Mouse (Mus musculus) ovary, postnatal 10 days (tissue): ENCODE measurements around the gene Slc22a28.
"Not testable (repeated sequence)": the region's sequence is repeated elsewhere in the genome, so short reads cannot be mapped to it uniquely, and the experiment has no call there.

Experiments used
- DNase-seq: peaks from one replicate; pipeline ENCODE4 v3.0.0; 2022; ENCODE audit warnings: low spot score

The Slc22a28 gene

DNA sequence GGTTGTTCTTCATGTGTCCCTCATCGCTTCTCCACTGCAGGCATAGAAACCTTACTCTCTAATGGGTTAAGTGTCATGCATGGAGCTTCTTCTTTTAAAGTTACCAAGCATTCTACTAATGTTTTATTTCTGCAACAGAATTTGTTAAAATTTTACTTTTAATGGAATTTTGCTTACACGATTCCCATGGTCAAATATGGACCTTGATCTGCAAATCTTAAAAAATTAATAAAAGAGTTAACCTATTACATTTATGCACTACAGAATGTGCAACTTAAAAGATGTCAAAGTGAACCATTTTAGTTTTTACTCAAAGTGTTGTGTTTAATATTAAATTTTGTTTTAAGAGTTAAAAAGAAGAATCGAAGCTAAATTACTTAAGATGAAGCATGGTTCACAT is at the start of gene Slc22a28:
TSS of gene Slc22a28 (minus strand) at position 102 of the 400 bp plus-strand sequence.
- not testable (repeated sequence) for DNase-seq

DNA sequence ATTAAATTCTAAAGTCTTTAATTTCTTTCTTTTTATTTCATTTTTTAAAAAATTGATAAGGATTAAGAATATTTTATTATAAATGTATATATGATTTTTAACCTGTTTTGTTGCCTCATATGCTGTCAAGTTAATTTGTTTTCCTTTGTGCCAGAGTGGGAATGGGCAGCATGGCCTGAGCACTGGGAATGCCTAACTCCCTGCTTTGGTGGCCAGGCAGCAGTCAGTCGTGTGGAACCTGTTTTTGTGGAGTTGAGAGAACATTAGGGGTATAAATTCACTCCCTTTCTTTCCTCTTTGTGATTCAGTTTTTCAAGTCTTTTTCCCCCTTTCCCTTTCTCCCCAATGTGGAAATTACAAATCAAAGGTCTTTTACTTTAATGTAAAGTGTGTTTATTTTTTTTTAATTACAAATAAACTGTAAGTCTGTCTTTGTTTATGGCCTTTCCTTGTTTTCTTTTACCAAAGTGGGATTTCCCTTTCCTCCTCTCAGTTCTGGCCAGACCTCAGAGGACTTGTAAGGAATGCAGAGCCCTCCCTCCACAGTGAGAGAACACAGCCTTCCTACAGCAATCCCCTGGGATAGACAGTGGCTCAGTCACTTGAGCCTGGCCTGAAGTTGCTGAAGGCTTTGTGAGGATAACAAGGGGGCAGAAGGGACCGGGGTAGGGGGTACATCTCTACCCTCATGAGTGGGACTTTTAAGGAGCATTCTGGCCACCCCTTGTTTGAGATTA is 17.2 kb upstream of the Slc22a28 start:
- no peak for DNase-seq

DNA sequence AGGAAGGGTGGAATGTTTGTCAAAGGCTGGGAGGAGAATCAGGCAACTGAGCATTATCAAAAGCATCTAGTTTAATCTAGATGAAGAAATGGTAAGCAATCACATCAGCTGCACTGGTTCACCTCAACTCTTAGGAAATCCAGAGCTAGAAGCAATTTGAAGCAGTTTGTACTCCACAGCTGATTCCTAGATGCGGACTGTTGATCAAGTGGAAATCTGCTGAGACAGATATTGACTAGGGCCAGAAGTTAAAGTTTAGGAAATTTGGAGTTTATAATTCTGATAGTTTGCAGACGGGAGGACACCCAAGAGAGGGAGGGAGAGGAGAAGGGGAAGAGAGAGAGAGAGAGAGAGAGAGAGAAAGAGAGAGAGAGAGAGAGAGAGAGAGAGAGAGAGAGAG is 10.9 kb upstream of the Slc22a28 start:
- not testable (repeated sequence) for DNase-seq

DNA sequence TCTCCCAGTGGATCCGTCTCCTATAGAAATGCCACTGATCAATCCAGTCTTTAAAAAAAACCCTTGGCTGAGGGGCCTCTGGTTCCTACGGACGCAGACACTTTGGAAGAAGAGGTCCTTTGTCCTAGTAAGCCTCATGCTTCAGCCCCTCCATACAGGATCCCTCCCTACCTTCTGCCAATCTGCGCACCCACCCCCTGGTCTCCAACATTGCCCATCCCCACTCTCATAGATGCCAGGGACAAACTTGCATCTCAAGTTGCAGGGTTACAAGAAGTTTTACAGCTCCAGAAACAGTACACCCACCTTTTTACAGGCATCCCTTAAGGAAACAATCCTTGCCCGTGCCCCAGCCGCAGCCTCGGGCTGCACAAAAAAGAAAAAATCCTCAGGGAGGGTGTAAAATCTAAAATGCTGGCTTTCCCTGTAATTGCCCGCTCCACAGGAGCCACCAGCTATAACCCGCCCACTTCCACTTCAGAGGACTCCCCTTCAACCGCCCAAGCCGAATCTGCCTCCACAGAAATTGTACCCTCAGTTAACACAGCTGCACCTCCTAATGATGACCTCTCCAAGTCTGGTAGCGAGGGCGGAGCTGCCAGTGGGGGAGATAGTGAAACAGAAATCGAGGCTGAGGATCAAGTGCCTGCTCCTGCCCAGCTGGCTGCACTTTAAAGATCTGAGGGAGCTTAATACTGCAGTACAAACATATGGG is 2.5 kb upstream of the Slc22a28 start:
- not testable (repeated sequence) for DNase-seq

DNA sequence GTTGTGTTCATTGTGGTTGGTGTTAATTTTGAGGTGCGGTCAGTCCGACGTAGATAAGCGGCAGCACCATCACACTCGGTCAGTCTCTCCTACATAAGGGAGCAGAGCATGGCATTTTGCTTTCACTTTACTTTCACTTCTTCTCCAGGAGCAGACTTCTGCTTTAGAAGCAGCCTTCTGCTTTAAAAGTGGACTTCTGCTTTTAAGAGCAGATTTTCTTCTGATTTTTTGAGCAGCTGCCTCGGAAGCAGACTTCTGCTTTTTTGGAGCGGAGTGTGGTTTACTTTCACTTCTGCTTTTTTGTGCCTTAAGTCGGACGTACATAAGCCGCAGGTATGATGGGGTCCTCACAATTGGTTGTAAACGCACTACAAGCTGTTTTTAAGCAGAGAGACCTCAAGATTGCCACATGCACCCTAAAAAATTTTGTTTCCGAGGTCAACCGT is 111.9 kb downstream of the Slc22a28 start:
- no peak for DNase-seq

DNA sequence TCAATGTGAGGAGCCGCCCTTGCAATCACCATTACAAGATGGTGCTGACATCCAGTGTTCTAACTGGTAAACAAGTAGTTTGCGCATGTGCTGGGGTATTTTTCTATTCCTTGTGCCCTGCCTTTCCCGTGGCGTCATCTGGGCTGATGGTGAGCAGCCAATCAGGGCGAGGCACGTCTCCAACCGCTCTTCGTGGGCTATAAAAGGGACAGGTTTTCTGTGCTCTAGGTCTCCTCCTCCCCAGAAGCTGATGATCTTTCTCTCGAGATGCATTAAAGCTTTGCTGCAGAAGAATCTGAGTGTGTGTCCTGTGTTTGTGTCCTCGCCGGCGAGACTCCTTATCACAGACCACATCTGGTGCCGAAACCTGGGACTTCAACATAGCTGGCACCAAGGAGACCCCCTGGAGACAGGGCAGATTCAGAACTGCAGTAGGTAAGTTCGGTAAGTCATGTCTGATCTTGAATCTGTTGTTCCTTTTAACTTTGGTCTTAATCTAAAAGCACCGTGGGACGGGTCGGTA is 112.4 kb downstream of the Slc22a28 start:
- not testable (repeated sequence) for DNase-seq

DNA sequence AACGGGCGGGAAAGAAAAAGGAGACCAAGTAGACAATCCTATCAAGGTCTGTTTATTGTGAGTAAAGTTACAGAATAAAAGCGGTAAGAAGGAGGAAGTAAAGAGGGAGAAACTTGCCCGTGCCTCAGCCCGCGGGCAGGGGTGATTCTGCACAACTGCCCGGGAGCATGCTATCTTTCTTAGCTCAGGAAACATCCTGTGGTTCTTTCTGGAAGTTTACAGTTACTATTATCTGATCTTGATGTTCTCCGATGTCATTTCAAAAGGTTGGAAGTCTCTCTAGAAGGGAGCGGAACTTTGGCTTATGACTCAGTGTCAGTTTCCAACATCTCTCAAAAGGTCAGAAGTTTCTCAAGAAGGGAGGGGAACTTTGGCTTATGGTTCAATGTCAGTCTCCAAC is 113.2 kb downstream of the Slc22a28 start:
- not testable (repeated sequence) for DNase-seq
